Mouse (Mus musculus): ENCODE data around the gene Cbwd1. TPM values are rescaled to one million over a fixed set of nuclear protein-coding genes. Genes with fewer than 3 reads are reported as not detected.
"Not testable (repeated sequence)": the region's sequence is repeated elsewhere in the genome, so short reads cannot be mapped to it uniquely, and the experiment has no call there.

The Cbwd1 gene
- polyA plus RNA-seq, 1 experiment from 2014 or later, result 18.8 TPM

GRCm38 (mm10) chr19:24900581-24901220 is 60.7 kb downstream of the Cbwd1 start, which contains the start of gene Foxd4:
Foxd4 (minus strand) TSS chr19:24901197.
- no peaks in the 10 kb centered on the region for H3K9me3 ChIP-seq
- no peak within 1 kb of the TSS for H3K27ac ChIP-seq
- peaks cover 69% of the 10 kb centered on the region for H3K27me3 ChIP-seq (replicated peaks)
- peak within 1 kb of the TSS; percentile 34 for H3K4me3 ChIP-seq (replicated peaks)
- ATAC-seq, result no peak
- no peak within 1 kb of the TSS for H3K9ac ChIP-seq
- H3K36me3 ChIP-seq, result no peaks in the 10 kb centered on the region
- peak within 1 kb of the TSS; percentile 75 for H3K4me2 ChIP-seq (replicated peaks)
- H3K4me1 ChIP-seq (replicated peaks), result peaks cover 21% of the 10 kb centered on the region
- WGBS, result 1% methylated on average over 27 of the region's 27 CpGs

GRCm38 (mm10) chr19:24899578-24900544 is 61.5 kb downstream of the Cbwd1 start:
- Histone ChIP-seq H3K27ac (no peak overlapping the region), H3K27me3 (replicated peaks) (peaks cover 66% of the 10 kb centered on the region), H3K36me3 (no peaks in the 10 kb centered on the region), H3K4me1 (replicated peaks) (peaks cover 21% of the 10 kb centered on the region), H3K4me3 (replicated peaks) (peak overlapping the region; percentile 34), H3K9me3 (no peaks in the 10 kb centered on the region), H3K9ac (no peak overlapping the region), H3K4me2 (replicated peaks) (peak overlapping the region; percentile 75)
- under 1% methylated on average over 84 of the region's 84 CpGs for WGBS
- peak; percentile 25; the same call in 1 of the 2 replicates for ATAC-seq

GRCm38 (mm10) chr19:24898737-24899577 is 62.5 kb downstream of the Cbwd1 start:
- H3K36me3 ChIP-seq, result no peaks in the 10 kb centered on the region
- H3K27me3 ChIP-seq (replicated peaks), result peaks cover 64% of the 10 kb centered on the region
- H3K9me3 ChIP-seq, result no peaks in the 10 kb centered on the region
- no peak overlapping the region for H3K27ac ChIP-seq
- no peak overlapping the region for H3K9ac ChIP-seq
- peak overlapping the region; percentile 75 for H3K4me2 ChIP-seq (replicated peaks)
- H3K4me3 ChIP-seq (replicated peaks), result peak overlapping the region; percentile 34
- WGBS, result 4% methylated on average over 34 of the region's 34 CpGs
- H3K4me1 ChIP-seq (replicated peaks), result peaks cover 21% of the 10 kb centered on the region
- ATAC-seq, result no peak

DNA sequence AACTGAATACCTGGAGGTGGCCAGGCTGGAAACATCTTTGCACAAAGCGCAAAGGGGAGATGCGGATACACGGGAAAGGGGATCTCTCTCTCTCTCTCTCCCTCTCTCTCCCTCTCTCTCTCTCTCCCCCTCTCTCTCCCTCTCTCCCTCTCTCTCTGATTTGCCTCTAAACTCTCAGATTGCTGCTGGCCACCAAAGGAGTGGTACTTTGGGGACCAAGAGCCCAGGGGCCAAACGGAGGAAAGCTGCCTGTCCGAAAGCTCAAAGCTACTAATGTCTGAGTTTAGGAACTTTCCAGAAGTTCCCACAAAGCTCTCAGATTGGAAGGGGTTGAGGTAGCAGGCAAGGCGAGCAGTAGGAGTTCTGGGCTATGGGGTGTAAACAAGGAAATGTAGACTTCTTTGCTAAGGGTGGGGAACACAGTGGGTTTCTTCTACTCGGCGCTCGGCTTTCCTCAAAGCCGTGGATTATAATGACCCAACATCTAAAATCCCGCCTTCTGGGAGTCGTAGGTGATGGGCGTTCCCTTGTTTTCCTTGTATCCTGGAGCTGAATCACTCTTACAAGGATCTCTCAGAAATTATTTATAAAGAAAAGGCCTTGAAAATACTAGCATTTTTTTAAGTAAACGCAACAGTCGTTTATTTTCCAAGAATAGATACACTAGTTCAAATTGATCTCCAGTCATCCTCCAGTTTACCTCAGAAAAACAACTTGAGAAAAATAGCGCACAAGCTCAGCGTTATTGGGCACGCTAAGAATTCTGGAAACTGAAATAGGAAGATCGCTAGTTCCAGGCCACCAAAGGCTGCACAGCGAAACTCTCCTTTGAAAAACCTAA is 63.3 kb downstream of the Cbwd1 start:
- no peak overlapping the region for H3K9ac ChIP-seq
- no peaks in the 10 kb centered on the region for H3K9me3 ChIP-seq
- no peaks in the 10 kb centered on the region for H3K36me3 ChIP-seq
- H3K27ac ChIP-seq, result no peak overlapping the region
- H3K4me3 ChIP-seq (replicated peaks), result no peak overlapping the region
- peaks cover 60% of the 10 kb centered on the region for H3K27me3 ChIP-seq (replicated peaks)
- WGBS, result 3% methylated on average over 20 of the region's 20 CpGs
- peaks cover 21% of the 10 kb centered on the region for H3K4me1 ChIP-seq (replicated peaks)
- H3K4me2 ChIP-seq (replicated peaks), result no peak overlapping the region; the same call in 1 of the 2 replicates
- ATAC-seq, result no peak

DNA sequence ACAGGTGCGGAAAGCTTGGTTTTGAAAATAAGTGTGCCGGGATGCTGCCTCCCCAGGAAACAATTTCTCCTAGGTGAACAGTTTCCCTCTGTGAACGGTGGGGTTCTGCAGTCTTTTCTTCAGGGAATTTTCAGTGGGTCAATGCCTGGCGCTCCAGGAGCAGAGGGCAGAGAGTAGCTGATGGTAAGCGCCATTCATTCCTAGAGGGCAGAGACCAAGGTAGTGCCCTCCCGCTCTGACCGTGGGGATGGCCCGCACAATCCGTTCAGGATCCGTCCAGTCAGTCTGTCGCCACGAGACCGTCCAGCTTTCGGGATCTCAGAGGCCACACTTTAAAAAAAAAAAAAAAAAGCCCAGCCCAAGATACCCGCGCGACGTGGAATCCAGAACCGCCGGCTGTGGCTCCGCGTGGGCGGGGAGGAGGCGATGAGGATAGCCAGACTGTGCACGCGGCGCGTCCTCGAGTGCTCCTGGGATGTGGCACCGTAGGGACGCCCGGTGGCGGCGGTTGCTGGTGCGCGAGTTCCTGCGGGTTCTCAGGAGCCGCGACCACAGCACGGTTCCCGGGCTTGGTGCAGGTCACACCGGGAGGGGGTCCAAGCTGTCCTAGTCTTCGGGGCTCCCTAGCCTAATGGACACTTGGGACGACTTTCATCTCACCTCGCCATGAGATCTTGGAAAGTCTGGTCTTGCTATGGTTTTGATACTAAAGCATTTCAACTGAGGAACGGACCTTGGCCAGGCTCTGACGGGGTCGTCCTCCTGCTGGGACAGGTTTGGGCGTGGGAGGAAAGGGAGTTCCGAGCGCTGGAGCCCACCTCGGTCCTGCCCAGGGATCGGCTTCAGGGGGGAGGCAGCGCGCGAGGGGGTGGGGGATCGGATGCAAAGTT is 64.2 kb downstream of the Cbwd1 start:
- no peak overlapping the region for H3K9ac ChIP-seq
- WGBS, result 1% methylated on average over 57 of the region's 57 CpGs
- H3K36me3 ChIP-seq, result no peaks in the 10 kb centered on the region
- H3K27ac ChIP-seq, result no peak overlapping the region
- no peak for ATAC-seq
- peak overlapping the region; percentile 40 for H3K4me2 ChIP-seq (replicated peaks)
- peaks cover 21% of the 10 kb centered on the region for H3K4me1 ChIP-seq (replicated peaks)
- H3K27me3 ChIP-seq (replicated peaks), result peaks cover 53% of the 10 kb centered on the region
- H3K4me3 ChIP-seq (replicated peaks), result peak overlapping the region; percentile 19
- no peaks in the 10 kb centered on the region for H3K9me3 ChIP-seq

DNA sequence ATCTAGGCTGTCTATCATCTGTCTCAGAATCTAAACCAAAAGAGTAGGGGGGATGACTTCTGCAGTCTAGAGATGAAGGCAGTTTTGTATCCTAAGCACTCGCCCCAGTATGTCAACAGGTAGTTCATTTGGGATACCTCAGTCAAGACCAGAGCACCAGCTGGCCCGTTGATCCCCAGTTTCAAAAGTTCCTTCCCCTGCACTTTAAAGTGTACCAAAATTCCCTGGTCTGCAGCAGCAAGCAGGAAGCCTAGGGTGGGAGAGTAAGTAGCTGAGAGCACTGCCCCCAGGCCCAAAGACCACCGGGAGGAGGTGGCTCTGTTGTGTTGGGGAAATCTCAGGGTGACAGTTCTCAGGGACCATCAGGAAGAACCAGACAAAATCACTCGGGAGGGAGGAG is 64.9 kb downstream of the Cbwd1 start:
- H3K27ac ChIP-seq, result no peak overlapping the region
- no peak overlapping the region for H3K9ac ChIP-seq
- no peak overlapping the region for H3K4me3 ChIP-seq (replicated peaks)
- ATAC-seq, result no peak
- peaks cover 21% of the 10 kb centered on the region for H3K4me1 ChIP-seq (replicated peaks)
- 13% methylated on average over 4 of the region's 4 CpGs for WGBS
- no peaks in the 10 kb centered on the region for H3K9me3 ChIP-seq
- H3K27me3 ChIP-seq (replicated peaks), result peaks cover 46% of the 10 kb centered on the region
- no peaks in the 10 kb centered on the region for H3K36me3 ChIP-seq
- H3K4me2 ChIP-seq (replicated peaks), result no peak overlapping the region

- no peak for ATAC-seq
- Histone ChIP-seq H3K27me3 (replicated peaks) (no peaks in the 10 kb centered on the region; the same call in 1 of the 2 replicates), H3K36me3 (no peaks in the 10 kb centered on the region), H3K4me1 (replicated peaks) (no peaks in the 10 kb centered on the region), H3K9me3 (no peaks in the 10 kb centered on the region), H3K4me2 (replicated peaks) (no peak overlapping the region), H3K4me3 (replicated peaks) (no peak overlapping the region), H3K27ac (no peak overlapping the region), H3K9ac (no peak overlapping the region)
- WGBS, result 75% methylated on average over 3 of the region's 3 CpGs
These were observed 74.5 kb downstream of the Cbwd1 start for GRCm38 (mm10) chr19:24886888-24887287.

DNA sequence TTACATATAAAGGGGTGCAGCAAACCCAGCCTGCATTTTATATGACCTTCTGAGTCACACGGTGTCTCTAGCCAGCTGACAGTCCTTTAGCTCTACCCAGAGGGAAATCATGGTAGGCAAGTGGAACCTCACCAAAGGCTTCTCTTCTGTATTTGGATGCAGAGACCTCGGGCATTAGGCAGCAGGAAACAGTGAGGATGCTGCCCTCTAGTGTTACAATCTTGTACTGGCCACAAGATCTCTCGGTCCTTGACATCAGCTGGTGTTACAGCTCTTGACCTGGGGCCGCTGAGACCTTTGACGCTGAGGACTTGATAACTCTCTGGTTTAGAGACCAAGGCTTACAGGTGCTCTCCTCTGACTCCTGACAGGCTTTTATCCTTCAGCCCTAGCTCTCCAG is 75.9 kb downstream of the Cbwd1 start:
- no peak for ATAC-seq
- no peak overlapping the region for H3K9ac ChIP-seq

DNA sequence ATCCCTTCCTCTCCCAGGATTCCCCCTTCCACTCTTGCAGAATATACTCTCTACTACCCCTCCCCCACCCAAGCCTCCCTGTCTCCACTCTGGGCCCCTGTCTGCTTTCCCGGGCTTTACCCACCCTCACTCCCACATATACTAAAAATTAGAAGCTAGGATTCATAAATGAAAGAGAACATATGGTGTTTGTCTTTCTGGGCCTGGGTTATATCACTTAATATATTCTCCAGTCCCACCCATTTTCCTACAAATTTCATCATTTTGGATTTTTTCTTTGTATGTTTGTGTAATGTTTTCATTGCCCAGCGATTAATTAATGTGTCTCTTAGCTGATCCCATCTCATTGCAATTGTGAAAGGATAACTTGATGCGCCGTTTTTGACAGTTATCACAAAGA is 80.2 kb downstream of the Cbwd1 start:
- Histone ChIP-seq H3K9me3 (no peaks in the 10 kb centered on the region), H3K27me3 (replicated peaks) (no peaks in the 10 kb centered on the region; the same call in 1 of the 2 replicates), H3K36me3 (no peaks in the 10 kb centered on the region), H3K4me3 (replicated peaks) (no peak overlapping the region), H3K9ac (no peak overlapping the region), H3K4me1 (replicated peaks) (0 out of 2 replicates have a peak, but pooled peaks cover 2% of the 10 kb centered on the region), H3K4me2 (replicated peaks) (no peak overlapping the region), H3K27ac (no peak overlapping the region)
- 50% methylated on average over 4 of the region's 4 CpGs for WGBS
- no peak for ATAC-seq

More for the DNA sequence above, 75.9 kb downstream of the Cbwd1 start:
- H3K4me2 ChIP-seq (replicated peaks), result no peak overlapping the region
- H3K27me3 ChIP-seq (replicated peaks), result no peaks in the 10 kb centered on the region; the same call in 1 of the 2 replicates
- 9% methylated on average over 5 of the region's 5 CpGs for WGBS
- H3K4me3 ChIP-seq (replicated peaks), result no peak overlapping the region
- H3K27ac ChIP-seq, result no peak overlapping the region
- H3K9me3 ChIP-seq, result no peaks in the 10 kb centered on the region
- H3K36me3 ChIP-seq, result no peaks in the 10 kb centered on the region
- 0 out of 2 replicates have a peak, but pooled peaks cover 2% of the 10 kb centered on the region for H3K4me1 ChIP-seq (replicated peaks)

DNA sequence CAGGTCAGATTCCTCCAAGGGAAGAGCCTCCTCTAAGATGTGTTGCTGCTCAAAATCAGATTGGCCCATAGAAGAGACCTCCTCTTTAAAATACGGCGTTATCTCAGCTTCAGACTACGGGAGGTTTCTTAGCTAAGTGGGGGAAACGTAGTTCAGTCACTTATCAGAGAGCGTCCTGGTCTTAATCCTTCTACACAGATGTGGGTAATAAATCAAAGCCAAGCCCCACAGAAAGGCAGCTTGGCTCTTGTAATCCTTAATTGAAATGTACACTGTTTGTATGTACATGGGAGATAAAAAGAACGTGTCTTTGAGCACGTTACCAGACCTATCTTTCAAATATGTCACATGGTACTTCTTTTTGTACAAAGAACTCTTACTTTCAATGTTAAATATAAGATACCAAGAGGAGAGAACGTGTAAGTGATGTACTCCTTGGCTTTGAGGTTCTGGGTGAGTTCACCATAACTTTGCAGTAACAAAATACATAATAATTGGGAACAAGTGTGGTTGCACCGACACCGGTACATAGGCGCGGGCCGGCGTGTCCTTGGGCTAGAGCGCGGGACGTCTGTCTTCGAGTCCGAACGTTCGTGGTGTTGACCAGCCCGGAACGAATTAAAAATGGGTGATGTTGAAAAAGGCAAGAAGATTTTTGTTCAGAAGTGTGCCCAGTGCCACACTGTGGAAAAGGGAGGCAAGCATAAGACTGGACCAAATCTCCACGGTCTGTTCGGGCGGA is 86.1 kb downstream of the Cbwd1 start, which contains the start of gene Gm10053:
Gm10053 (plus strand) TSS at position 558 of the 742 bp plus-strand sequence.
- H3K9me3 ChIP-seq; ATAC-seq; H3K4me2 ChIP-seq (replicated peaks); H3K9ac ChIP-seq; H3K4me3 ChIP-seq (replicated peaks); H3K27ac ChIP-seq; H3K36me3 ChIP-seq; H3K4me1 ChIP-seq (replicated peaks); H3K27me3 ChIP-seq (replicated peaks): not testable (repeated sequence)
- 67% methylated on average over 23 of the region's 26 CpGs for WGBS
